Mouse (Mus musculus): ENCODE measurements at regions not wholly inside any gene's neighbourhood (a gene's known extent, or its start where the extent isn't known, plus 50 kb on each side); places are given as distances from the start of the nearest gene placed in this dataset.
A peak's percentile ranks its signal among the peaks of the same experiment; 100 is the strongest.

DNA sequence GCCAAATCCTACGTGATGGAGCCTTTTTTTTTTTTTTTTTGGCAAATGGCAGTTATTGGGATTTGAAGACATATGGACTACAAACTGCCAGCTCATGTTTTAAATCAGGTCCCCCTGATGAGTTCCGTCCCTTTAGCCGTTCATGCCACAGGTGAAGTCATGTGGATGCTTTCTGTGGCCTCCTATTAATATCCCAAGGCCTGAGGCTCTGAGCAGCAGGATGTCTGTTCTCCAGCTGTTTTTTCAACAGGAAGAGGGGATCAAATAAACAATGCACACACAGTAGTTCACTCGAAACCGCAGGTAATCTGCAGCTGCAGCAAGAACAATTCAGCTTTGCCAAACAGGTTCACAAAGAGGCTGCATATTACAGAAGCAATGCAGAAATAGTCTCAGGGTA, 112.1 kb downstream of the Dusp6 start:
- no peak for DNase-seq

- no peak for DNase-seq
Measured at GRCm38 (mm10) chr10:99376430-99376829, 113.4 kb downstream of the Dusp6 start.

GRCm38 (mm10) chr10:99377548-99377947, 114.5 kb downstream of the Dusp6 start:
- no peak for DNase-seq

DNA sequence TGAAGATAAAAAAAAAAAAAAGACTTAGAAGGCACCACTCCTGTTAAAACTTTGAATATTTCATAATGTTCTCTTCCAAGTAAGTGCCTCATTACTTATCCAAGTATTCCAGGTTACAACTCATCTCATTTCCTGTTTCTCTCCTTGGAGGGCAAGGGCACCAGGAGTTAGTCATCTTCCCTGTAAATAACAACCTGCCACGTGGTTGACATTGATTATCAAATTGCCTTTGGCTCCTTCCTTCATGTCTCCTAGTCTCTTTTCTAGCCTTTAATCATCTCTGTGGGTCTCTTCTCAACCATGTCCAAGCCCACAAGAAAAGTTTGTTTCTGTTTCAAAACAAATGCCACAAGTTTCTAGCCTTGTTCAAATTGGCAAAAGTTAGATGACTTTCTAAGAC, 116.1 kb downstream of the Dusp6 start:
- DNase-seq: no peak

DNA sequence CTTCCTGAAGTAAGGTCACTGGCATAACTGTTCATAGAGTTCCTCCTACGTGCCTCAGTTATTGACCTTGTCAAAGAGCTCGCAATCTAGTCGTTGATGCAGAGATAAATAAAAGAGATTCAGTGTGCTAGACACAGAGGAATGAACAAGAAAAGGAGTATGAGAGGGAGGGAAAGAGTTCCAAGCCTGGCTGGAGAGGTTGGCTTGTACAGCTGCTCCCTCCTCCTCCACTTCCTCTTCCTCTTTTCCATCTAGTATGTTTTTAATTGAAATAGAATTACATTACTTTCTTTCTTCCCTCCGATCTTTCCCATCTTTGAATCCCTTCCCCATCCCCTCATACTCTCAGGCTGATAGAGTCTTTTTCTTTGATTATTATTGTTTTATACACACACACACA, 117.1 kb downstream of the Dusp6 start:
- DNase-seq: no peak

GRCm38 (mm10) chr10:99383028-99383427, 120.0 kb downstream of the Dusp6 start:
- no peak for DNase-seq

DNA sequence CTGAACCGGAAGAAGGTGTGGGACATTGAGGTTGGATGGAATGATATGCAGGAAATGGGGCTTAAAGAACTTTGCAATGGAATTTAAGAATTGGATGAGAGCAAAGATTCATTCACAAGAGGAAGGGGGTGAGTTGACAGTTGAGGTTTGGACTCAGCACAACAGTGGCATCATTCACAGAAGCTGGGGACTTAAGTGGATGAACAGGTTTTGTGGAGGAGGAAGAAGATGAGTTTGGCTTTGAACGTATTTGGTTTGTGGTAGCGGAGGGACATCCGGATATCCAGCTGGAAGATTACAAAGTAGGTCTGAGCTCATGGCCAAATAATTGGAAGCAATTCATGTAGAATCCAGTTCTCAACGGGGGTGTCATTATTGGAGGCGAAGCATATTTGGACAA, 121.3 kb downstream of the Dusp6 start:
- DNase-seq: no peak

DNA sequence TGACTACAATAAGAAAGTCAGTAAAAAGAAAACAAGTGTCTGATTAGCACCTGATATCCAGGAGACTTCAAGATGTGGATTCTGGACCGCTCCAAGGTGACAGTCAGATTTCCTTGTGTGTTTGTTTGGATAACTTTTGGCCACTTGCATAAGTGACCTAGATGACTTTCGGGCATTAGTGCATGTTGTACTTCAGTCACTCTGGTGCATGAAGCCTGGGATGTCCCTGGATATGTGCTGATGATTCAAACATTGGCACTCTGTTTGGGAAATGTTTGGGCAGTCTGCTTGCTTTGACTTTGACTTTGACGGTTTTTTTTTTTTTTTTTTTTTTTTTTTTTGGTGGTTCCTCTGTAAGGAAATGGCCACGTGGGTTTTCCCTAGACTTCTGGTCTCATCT, 121.8 kb downstream of the Dusp6 start:
- DNase-seq: no peak

DNA sequence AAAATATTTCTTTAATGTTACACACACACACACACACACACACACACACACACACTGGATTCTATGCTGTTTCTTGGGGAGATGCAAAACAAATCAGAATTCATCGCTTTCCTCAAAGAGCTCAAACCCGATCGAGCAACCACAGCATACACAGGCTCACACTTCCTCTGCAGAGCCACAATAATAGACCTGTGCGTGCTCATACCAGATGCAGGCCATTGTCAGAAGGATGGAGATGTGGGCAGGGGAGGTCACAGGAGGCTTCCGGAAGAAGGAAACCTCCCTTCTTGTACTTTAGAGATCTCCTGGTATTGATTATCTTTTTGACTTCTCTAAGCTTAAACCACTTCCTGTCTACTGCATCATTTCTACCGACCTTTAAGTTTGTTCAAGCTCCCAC, 122.8 kb downstream of the Dusp6 start:
- peak in 1 of 2 experiments; percentile 15 for DNase-seq

DNA sequence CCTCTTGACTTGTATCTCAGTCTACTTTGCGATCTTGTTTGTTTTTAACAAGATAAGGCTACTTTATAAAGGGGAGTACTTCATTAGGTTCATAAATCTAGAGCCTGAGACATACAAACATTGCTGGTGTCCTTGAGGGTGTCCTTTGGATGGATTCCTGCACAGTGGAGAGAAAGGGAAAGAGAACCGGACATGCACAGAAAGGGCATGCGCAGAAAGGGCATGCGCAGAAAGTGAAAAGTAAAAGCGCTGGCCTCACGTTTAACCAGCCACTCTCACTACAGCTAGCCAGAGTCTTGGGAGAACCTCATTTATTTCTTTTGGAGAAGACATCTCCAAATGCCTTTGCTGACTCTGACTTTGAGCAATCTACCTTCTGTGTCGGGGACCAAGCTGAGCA, 125.5 kb downstream of the Dusp6 start:
- DNase-seq: no peak

DNA sequence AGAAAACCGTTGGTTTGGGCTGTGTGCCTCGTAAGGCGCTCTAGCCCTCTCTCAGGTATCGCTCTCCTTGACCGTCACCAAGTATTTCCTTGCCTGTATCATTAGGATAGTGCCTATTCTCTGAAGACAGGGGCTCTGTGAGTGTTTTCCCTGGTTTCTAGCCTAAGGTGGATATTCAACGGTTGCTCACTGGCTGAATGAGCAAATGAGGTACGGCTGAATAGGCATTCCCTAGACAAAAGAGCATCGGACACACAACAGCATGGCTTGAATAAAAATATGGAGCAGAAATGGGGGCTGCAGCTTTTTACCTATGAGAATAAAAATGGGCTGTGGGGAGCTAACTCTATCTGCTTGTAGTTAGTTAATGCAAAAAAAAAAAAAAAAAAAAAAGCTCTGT, 126.0 kb downstream of the Dusp6 start:
- DNase-seq: no peak

DNA sequence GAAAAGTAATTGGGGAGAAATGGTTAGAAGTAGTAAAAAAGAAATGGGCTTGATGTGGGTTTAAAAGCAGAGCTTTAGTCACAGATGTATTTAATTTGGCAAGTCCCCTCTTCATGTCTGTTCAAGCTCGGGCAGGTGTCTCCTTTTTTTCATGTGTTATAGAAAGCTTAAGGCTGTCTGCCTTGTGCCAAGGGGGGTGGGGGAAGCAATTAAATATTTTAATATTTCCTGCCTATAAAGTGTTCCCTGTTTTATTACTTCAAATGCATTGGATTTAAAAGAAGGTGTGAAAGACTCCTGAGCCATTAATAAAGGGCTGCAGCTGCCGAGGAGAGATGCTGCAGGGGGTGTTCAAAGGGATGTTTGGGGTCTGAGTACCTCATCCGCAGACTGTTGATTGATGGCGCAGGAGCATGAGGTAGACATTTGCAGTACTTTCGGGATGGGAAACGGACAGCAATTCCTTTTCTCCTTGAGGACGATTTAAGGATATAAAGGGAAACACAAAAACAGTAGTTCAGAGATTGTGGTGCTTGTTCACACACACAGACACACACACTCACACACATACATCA, 127.7 kb downstream of the Dusp6 start:
- DNase-seq: no peak

- no peak for DNase-seq
Measured at GRCm38 (mm10) chr10:99391725-99392124, 128.7 kb downstream of the Dusp6 start.

DNA sequence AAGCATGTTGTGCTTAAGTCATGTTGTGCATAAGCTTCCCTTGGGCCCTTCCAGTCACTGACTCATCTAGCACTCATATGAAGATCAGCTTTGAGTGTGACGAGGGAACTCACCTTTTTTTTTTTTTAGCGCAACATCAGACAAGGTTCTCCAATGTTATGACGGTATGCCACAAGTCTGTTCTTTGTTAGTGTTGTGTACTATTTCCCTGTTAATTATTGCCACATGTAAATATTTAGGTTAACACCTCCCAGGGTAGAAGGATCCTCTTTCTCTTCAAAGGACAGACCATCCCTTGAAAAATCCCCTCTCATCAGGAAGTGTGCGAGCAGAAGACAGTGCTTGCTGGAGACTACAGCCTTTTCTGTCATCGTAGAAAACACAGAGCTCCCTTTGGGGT, 129.9 kb downstream of the Dusp6 start:
- DNase-seq: peak; percentile 21 to 34

DNA sequence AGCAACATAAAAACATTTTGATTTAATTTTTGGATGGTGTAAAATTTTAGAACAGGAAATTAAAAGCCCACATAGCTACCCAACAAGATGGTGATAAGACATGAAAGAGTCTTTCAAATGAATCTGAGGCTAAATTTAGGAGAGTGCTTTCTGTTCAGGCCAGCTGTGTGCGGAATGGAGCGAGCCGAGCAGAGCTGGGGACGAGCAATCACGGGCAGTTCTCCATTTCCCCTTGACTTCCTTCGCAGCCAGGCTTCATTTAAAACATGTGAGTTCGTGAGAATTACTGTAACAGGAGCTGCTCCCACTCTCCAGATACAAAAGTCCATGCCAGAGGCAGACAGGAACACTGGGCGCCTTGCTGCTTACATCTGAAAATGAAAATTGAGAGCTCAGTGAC, 130.5 kb downstream of the Dusp6 start:
- DNase-seq: peak; percentile 40 to 46

- DNase-seq: no peak
Measured at GRCm38 (mm10) chr10:99395411-99395810, 132.4 kb downstream of the Dusp6 start.

DNA sequence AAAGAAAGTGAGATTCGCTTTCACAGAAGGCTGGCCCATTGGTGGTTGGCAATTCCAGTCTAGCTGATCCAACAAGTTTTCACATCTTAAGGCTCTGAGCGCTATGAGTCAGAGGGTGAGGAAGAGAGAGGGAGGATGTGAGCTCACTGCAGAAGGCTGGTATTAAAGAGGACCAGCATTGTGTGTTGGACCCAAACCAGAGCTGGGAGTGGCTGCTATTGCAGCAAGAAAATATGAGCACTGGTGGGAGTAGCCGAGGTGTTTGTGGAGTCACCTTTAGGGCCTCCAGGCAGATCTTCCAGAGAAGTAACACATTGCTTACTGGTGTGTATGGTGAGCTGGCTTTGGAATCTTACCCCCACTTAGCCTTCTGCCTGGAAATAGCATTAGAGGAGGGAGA, 133.6 kb downstream of the Dusp6 start:
- no peak for DNase-seq

DNA sequence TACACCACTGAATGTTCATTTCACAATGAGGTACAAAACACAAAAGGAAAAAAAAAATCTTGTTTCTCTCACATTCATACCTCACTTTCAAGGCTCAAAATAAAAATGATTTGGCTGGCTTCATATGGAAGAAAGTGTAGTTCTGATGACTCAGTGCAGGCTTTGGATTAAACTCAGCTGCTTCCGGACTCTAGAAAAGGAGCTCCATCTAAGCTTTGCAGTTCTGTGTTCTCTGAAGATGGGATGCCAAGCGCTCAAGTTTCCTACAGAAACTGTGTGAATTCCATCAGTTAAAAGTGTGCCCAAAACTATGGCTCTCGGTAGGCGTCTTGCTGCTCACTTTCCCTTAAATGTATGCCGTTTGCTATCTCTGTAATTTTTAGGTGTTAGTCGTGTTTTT, 137.0 kb downstream of the Dusp6 start:
- DNase-seq: no peak

DNA sequence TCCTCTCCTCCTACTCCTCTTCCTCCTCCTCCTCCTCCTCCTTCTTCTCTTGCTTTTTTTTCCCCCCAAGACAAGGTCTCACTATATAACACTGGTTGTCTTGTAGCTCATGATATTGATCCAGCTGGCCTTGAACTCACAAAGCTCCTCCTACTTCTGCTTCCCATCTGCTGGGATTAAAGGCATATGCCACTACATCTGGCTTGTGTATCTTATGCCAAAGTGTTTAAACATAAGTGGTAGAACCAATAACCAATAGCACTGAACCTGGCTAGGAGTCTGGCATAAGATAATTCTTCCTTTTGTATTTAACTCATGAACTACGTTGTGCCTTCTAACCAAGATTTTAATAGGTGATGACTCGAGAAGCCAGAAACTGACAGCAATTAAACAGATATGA, 143.7 kb downstream of the Dusp6 start:
- no peak for DNase-seq

DNA sequence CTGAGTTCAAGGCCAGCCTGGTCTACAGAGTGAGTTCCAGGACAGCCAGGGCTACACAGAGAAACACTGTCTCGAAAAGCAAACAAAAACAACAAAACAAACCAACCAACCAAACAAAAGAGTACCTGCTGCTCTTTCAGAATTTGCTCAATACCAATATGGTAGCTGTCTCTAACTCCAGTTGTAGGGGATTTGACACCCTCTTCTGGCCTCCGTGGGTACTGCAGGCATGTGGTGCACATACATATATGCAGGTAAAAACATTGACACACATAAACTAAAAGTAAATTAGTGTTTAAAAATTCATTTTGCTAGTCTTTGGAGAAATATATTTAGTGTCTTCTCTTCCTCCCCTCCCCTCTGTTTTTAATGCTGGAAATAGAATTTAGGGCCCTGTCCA, 145.8 kb downstream of the Dusp6 start:
- DNase-seq: peak; percentile 60 to 65

GRCm38 (mm10) chr10:99409744-99410143, 146.7 kb downstream of the Dusp6 start:
- DNase-seq: no peak

- no peak for DNase-seq
Measured at GRCm38 (mm10) chr10:99410754-99411153, 147.7 kb downstream of the Dusp6 start.

GRCm38 (mm10) chr10:99413455-99413854, 150.4 kb downstream of the Dusp6 start:
- no peak for DNase-seq

- no peak for DNase-seq
Measured at GRCm38 (mm10) chr10:99416271-99416670, 153.2 kb downstream of the Dusp6 start.

- DNase-seq: peak in 1 of 2 experiments; percentile 20
Measured at GRCm38 (mm10) chr10:99416896-99417479, 154.0 kb downstream of the Dusp6 start.

All from B cell, adult 2 months (primary cell).